Mouse (Mus musculus) limb, embryonic 11.5 days (tissue): ENCODE measurements around the gene Tob2. TPM values are rescaled to one million over a fixed set of nuclear protein-coding genes. Genes with fewer than 3 reads are reported as not detected.

ENCODE experiments used
- ATAC-seq: fragments of 200-750 bp; cut with Nextera tagmentation; 2 replicates; pipeline ENCODE4 v1.8.0; 2017; ENCODE audit warnings: low read depth; ENCODE audit not compliant: insufficient number of reproducible peaks, low FRiP score, low TSS enrichment
- DNase-seq: peaks from one replicate; pipeline ENCODE4 v3.0.0-alpha.2; 2015; ENCODE audit warnings: low spot score
- H3K27ac ChIP-seq: fragments of 300-500 bp; sonication (generic); replicated peaks from 2 replicates; pipeline ENCODE4 v1.5.1; 2014; ENCODE audit warnings: low read depth, mild to moderate bottlenecking, low read length
- H3K27me3 ChIP-seq: fragments of 300-500 bp; sonication (generic); 2 replicates; pipeline ENCODE4 v1.6.1; 2014; ENCODE audit warnings: mild to moderate bottlenecking, low read length, mixed read lengths; ENCODE audit not compliant: control insufficient read depth, insufficient read depth
- H3K36me3 ChIP-seq: fragments of 300-500 bp; sonication (generic); 2 replicates; pipeline ENCODE4 v1.6.1; 2014; ENCODE audit warnings: mild to moderate bottlenecking, low read length, moderate library complexity, mixed read lengths; ENCODE audit not compliant: control insufficient read depth, insufficient read depth
- H3K4me1 ChIP-seq: fragments of 300-500 bp; sonication (generic); 2 replicates; pipeline ENCODE4 v1.6.1; 2014; ENCODE audit warnings: low read length, mixed read lengths; ENCODE audit not compliant: control insufficient read depth, insufficient read depth
- H3K4me2 ChIP-seq: fragments of 300-500 bp; sonication (generic); 2 replicates; pipeline ENCODE4 v1.6.1; 2014; ENCODE audit warnings: low read depth, mild to moderate bottlenecking, moderate library complexity; ENCODE audit not compliant: severe bottlenecking
- H3K4me3 ChIP-seq: fragments of 300-500 bp; sonication (generic); 2 replicates; pipeline ENCODE4 v1.5.1; 2014; ENCODE audit warnings: low read depth, low read length
- H3K9ac ChIP-seq: fragments of 300-500 bp; sonication (generic); 2 replicates; pipeline ENCODE4 v1.6.1; 2014; ENCODE audit warnings: mild to moderate bottlenecking, low read length
- H3K9me3 ChIP-seq: fragments of 300-500 bp; sonication (generic); 2 replicates; pipeline ENCODE4 v1.6.1; 2016; ENCODE audit warnings: low read length; ENCODE audit not compliant: control insufficient read depth
- WGBS: fragments of 180-500 bp; shearing (Covaris S2); extraction: QIAGEN DNeasy Blood & Tissue Kit; methylation state at CpG from one replicate; pipeline ENCODE4 v1.1.7; 2014; 5-methylcytosine and 5-hydroxymethylcytosine counted together
- polyA plus RNA-seq: library from polyadenylated mRNA; unstranded; fragments of >200 nt; fragmentation: Nextera tagmentation; extraction: Ambion mirVana; gene quantifications from 2 replicates; pipeline ENCODE4 v1.2.1, GENCODE M21; 2014

The Tob2 gene
- polyA plus RNA-seq, 1 experiment from 2014 or later = 16.8 TPM

DNA sequence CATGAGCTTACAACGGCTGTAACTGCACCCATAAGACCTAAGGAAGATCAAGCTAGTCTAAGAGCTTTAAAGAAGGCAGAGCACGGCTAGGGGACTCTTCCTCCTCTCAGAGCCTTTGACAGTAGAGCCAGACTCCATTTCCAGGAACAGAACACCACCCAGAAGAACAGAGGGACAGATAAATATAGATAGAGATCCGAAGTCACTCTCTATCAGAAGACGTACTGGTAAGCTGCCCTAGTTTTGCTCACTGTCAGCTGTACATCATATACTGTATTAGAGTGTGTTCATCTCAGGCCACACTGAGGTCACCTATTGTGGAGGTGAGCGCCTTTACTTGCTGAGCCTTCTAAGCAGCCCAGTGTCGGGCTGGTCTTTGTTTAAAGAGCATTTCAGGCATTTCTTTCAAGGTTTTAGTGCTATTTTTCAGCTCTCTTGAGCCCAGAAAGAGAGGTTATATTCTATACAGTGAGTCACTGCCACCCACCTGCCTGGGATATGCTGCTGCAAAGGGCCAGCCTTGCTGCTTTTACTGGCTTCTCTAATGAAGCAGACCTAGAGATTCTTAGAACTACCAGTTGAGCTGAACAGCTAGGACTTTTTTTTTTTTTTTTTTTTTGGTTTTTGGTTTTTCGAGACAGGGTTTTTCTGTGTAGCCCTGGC lies 32.7 kb upstream of the Tob2 start:
- no peak overlapping the region for H3K4me2 ChIP-seq
- ATAC-seq (no peak), DNase-seq (no peak)
- H3K4me1 ChIP-seq = no peaks in the 10 kb centered on the region
- no peak overlapping the region for H3K9ac ChIP-seq
- H3K36me3 ChIP-seq = peaks cover 15% of the 10 kb centered on the region
- H3K9me3 ChIP-seq = no peaks in the 10 kb centered on the region
- H3K4me3 ChIP-seq = no peak overlapping the region
- 90% methylated on average over 7 of the region's 7 CpGs for WGBS
- no peak overlapping the region for H3K27ac ChIP-seq
- H3K27me3 ChIP-seq = no peaks in the 10 kb centered on the region

DNA sequence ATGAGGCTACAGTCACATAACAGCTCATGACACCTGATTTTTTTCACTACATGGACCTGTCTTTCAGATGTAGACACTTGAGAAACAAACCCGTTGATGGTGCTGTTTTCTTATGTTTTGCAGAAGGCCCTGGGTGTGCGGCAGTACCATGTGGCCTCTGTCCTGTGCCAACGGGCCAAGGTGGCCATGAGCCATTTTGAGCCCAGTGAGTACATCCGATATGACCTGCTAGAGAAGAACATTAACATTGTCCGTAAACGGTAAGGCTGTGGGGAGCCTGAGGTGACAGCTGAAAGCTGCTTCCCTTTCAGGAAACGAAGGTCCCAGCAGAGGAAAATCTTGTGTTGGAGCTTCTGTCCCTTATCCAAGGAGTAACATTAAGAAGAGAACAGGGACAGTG lies 30.6 kb upstream of the Tob2 start:
- Histone ChIP-seq H3K9ac (no peak overlapping the region), H3K4me3 (no peak overlapping the region), H3K36me3 (peaks cover 11% of the 10 kb centered on the region), H3K27ac (no peak overlapping the region), H3K4me1 (no peaks in the 10 kb centered on the region), H3K9me3 (no peaks in the 10 kb centered on the region), H3K4me2 (no peak overlapping the region), H3K27me3 (no peaks in the 10 kb centered on the region)
- 94% methylated on average over 7 of the region's 7 CpGs for WGBS
- ATAC-seq (no peak), DNase-seq (no peak)

DNA sequence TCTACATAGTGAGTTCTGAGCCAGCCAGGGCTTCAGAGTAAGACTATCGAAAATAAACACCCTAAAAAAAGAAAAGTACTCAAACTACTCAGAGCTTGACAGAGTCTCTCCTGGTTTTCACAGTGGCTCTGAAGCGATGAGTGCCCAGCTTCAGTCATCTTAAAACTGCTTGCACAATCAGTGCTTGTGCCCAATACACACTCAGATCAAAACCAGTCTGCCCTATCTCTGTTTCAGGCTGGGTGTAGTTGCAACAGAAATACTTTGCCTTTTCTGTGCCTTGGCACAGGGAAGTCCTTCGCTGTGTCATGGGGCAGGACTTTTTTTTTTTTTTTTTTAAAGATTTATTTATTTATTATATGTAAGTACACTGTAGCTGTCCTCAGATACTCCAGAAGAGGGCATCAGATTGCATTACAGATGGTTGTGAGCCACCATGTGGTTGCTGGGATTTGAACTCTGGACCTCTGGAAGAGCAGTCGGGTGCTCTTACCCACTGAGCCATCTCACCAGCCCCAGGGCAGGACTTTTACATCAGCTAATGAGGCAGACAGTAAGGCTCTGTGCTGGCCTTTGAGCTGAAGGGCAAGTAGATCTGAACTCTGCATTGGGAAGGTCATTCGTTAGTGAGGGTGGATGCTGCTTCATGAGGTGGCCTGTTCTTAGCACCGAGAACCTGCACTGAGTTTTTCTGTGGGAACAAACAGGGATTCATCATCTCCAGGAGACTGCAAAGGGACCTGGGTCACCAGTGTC lies 28.4 kb upstream of the Tob2 start:
- H3K4me2 ChIP-seq = no peak overlapping the region
- ATAC-seq = no peak
- no peak overlapping the region for H3K27ac ChIP-seq
- H3K36me3 ChIP-seq = peaks cover 9% of the 10 kb centered on the region
- no peaks in the 10 kb centered on the region for H3K4me1 ChIP-seq
- no peaks in the 10 kb centered on the region for H3K27me3 ChIP-seq
- no peak for DNase-seq
- 97% methylated on average over 6 of the region's 6 CpGs for WGBS
- no peak overlapping the region for H3K9ac ChIP-seq
- H3K4me3 ChIP-seq = no peak overlapping the region
- H3K9me3 ChIP-seq = no peaks in the 10 kb centered on the region

DNA sequence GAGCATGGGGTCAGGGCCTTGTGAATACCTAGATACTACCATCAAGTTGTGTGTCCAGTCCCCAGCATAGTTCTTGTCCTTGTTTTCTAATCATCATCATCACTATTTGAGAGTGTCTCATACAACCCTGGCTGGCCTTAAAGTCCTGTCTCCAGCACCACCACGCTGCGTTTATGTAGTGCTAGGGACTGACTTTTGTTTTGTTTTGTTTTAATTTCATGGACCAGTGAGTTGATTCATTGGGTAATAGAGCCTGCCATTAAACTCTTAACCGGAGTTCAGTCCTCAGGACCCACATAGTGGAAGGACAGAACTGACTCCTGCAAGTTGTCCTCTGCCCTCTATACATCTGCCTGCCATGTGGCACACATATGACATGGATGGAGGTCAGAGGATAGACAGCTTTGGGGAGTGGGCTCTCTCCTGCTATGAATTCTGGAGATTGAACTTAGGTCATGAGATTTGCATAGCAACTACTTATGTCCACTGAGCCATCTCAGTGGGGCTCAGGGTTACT lies 26.9 kb upstream of the Tob2 start:
- Histone ChIP-seq H3K27ac (no peak overlapping the region), H3K4me1 (no peaks in the 10 kb centered on the region), H3K36me3 (peaks cover 10% of the 10 kb centered on the region), H3K9ac (no peak overlapping the region), H3K4me3 (no peak overlapping the region), H3K27me3 (no peaks in the 10 kb centered on the region), H3K9me3 (no peaks in the 10 kb centered on the region), H3K4me2 (no peak overlapping the region)
- no peak for DNase-seq
- 86% methylated on average over 3 of the region's 3 CpGs for WGBS
- no peak for ATAC-seq

DNA sequence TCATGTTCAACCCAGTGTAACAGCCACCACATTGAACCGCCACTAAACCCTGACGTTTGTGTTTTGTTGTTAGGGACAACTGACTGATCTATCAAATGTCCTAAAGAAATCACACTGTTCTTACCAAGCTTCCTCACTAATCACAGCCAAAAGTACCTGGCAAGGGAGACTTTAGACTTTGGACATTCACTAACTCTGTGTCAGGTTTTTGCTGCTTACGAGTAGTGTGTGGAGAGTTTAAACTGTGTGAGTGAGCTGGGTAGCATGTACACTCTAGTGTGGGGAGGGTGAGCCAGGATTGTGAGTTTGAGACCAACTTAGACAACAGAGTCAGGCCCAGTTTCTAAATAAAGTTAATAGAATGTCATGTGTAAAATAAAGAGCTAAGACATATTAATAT lies 23.8 kb upstream of the Tob2 start:
- no peaks in the 10 kb centered on the region for H3K9me3 ChIP-seq
- H3K4me2 ChIP-seq = no peak overlapping the region
- H3K4me1 ChIP-seq = no peaks in the 10 kb centered on the region
- no peak overlapping the region for H3K4me3 ChIP-seq
- peaks cover 4% of the 10 kb centered on the region; the same call in 1 of the 2 replicates for H3K36me3 ChIP-seq
- no peaks in the 10 kb centered on the region for H3K27me3 ChIP-seq
- ATAC-seq (no peak), DNase-seq (no peak)
- H3K9ac ChIP-seq = no peak overlapping the region
- WGBS = 95% methylated on average over 3 of the region's 3 CpGs
- no peak overlapping the region for H3K27ac ChIP-seq

DNA sequence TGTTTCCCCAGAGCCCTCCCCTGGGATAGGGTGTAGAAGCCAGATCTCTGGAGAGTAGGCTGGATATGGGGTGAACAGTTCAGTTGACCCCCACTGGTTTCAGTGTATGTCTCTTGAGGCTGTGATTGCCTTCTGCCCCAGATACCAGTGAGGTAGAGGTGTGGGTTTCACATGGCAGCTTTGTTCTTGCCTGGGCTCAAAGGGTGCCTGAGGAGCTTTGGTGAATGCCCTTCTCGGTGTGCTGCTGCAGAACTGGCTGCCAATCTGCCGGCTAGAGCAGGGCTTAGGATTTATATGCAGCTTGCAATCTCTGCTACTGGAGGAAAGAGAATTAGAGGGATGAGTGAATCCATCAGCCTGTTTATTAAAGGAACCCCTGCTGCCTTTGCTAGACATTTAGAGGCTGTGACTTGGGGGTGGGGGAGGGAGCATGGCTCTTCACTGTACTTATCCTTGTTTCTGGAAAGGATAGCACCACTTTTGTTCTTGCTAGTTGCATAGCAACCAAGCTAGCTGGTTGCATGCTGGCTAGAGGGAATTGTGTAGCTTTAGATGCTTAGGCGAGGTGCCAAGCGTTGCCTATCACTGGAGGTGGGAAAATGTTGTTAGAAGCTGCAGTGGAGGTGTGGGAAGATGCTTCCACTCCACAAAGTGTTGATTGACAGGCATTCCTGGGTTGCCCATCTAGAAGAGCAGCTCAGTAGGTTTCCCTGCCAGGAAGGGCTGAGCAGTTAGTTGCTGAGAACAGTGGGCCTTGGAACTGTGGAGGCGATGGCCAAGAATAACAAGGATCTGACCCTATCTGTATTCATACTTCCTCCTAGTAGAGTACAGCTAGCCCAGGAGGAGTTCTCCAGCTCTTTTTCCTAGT lies 21.2 kb upstream of the Tob2 start:
- Histone ChIP-seq H3K36me3 (peaks cover 4% of the 10 kb centered on the region; the same call in 1 of the 2 replicates), H3K27ac (no peak overlapping the region), H3K4me3 (no peak overlapping the region), H3K4me1 (no peaks in the 10 kb centered on the region), H3K9me3 (no peaks in the 10 kb centered on the region), H3K27me3 (no peaks in the 10 kb centered on the region), H3K4me2 (no peak overlapping the region), H3K9ac (no peak overlapping the region)
- WGBS = 78% methylated on average over 5 of the region's 5 CpGs
- ATAC-seq (no peak), DNase-seq (no peak)

DNA sequence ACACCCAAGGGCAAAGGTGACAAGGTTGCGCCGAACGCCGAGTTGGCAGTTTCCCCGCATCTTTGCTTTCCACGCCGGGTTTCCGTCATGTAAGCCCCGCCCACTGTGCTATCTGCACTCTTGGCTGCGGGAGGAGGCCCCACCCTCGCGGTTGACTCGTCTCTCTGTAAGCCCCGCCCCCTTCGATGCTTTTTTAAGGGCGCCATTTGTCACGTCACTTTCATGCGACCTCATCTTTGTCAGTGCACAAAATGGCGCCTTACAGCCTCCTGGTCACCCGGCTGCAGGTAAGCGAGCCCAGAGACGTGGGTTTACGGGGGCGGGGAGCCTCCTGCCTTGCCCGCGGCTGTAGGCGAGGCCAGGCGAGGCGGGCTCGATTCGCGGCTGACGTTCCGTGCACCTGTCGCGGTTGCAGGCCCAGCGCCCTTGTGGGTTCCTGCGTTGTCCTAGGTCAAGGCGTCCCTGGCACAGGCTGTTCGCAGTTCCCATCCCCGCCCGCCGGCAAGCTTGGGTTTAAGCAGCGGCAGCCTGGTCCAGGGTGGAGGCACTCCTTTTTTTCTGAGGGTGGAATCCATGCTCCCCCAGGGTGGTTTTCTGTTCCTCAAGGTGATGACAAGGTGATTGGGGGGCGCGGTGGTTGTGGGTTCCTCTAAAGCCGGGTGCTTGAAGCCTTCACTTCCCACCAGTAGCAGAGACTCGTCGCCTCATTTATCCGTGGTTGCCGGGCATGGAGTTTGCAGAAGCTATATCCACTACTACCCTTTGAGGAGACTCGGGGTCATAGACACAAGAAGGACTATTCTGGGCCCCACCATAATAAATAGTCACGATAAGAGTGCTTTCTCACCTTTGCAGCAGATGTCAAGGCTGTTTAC lies 13.9 kb upstream of the Tob2 start, which contains the start of gene Aco2:
Aco2 (plus strand) TSS at position 48 of the 875 bp plus-strand sequence.
- Histone ChIP-seq H3K4me2 (peak within 1 kb of the TSS; percentile 88), H3K4me3 (peak within 1 kb of the TSS; percentile 97), H3K4me1 (peaks cover 4% of the 10 kb centered on the region), H3K27ac (peak within 1 kb of the TSS; percentile 91), H3K36me3 (peaks cover 17% of the 10 kb centered on the region; the same call in 1 of the 2 replicates), H3K27me3 (no peaks in the 10 kb centered on the region), H3K9ac (peak within 1 kb of the TSS; percentile 85), H3K9me3 (no peaks in the 10 kb centered on the region)
- ATAC-seq (peak; percentile 81), DNase-seq (peak; percentile 99)
- WGBS = under 1% methylated on average over 53 of the region's 53 CpGs
